Mouse (Mus musculus): Measurements from ENCODE around the gene 2210408I21Rik. TPM values are rescaled to one million over a fixed set of nuclear protein-coding genes. Genes with fewer than 3 reads are reported as not detected.

Gene 2210408I21Rik
- total and polyA plus RNA-seq, 2 experiments from 2014 or later: 12.0 to 17.5 TPM

DNA sequence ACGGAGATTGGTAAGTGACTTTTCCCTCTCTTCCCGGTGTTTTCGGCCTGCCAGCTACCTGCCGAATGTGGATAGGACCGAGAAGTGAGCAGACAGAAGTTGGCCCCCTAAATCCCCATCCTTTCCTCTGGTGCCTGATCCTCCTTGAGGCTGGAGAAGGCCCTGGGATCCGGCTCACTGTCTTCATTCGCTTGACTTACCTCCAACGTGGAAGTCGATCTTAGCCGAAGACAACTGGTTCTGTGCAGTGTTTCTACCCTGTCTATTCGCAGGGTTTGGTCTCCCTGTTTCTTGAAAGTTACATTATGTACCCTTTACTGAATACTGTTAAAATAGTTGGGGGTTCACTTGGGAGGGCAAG is 261 bp downstream of the 2210408I21Rik start:
- no peaks in the 10 kb centered on the region for H3K27me3 ChIP-seq (ENCODE audit: insufficient read depth, low read length)
- peak overlapping the region; percentile 60 for H3K4me3 ChIP-seq (ENCODE audit: low read depth, low read length)
- no peaks in the 10 kb centered on the region; the same call in 1 of the 2 replicates for H3K4me1 ChIP-seq (ENCODE audit: insufficient read depth)
- H3K4me2 ChIP-seq (ENCODE audit: low read depth): peak overlapping the region; percentile 57
- peak; percentile 59 for ATAC-seq
- H3K27ac ChIP-seq (ENCODE audit: low read depth, low read length): peak overlapping the region; percentile 84
- no peak for DNase-seq
- 3% methylated on average over 11 of the region's 11 CpGs for WGBS
- no peaks in the 10 kb centered on the region for H3K9me3 ChIP-seq (ENCODE audit: low read length)
- TF ChIP-seq CTCF (IDR thresholded peaks at IDR 0.05; ENCODE audit: low read depth): 0 out of 2 replicates have a peak, but pooled peaks have one; percentile 10
- peak overlapping the region; percentile 67 for H3K9ac ChIP-seq
- H3K36me3 ChIP-seq (ENCODE audit: insufficient read depth): no peaks in the 10 kb centered on the region

GRCm38 (mm10) chr13:77140890-77141289 is 5.5 kb downstream of the 2210408I21Rik start:
- no peak for TF ChIP-seq CTCF (IDR thresholded peaks at IDR 0.05; ENCODE audit: low read depth)
- H3K4me1 ChIP-seq (ENCODE audit: insufficient read depth): no peaks in the 10 kb centered on the region; the same call in 1 of the 2 replicates
- no peaks in the 10 kb centered on the region for H3K9me3 ChIP-seq (ENCODE audit: low read length)
- 87% methylated on average over 2 of the region's 2 CpGs for WGBS
- no peaks in the 10 kb centered on the region for H3K27me3 ChIP-seq (ENCODE audit: insufficient read depth, low read length)
- DNase-seq (no peak), ATAC-seq (no peak)
- H3K4me2 ChIP-seq (ENCODE audit: low read depth): no peak overlapping the region
- no peak overlapping the region for H3K9ac ChIP-seq
- no peaks in the 10 kb centered on the region for H3K36me3 ChIP-seq (ENCODE audit: insufficient read depth)
- no peak overlapping the region for H3K4me3 ChIP-seq (ENCODE audit: low read depth, low read length)
- no peak overlapping the region for H3K27ac ChIP-seq (ENCODE audit: low read depth, low read length)

- no peak overlapping the region for H3K4me3 ChIP-seq (ENCODE audit: low read depth, low read length)
- H3K9ac ChIP-seq: no peak overlapping the region
- DNase-seq: no peak
- TF ChIP-seq CTCF (IDR thresholded peaks at IDR 0.05; ENCODE audit: low read depth): no peak
- H3K9me3 ChIP-seq (ENCODE audit: low read length): no peaks in the 10 kb centered on the region
- H3K27ac ChIP-seq (ENCODE audit: low read depth, low read length): no peak overlapping the region
- no peaks in the 10 kb centered on the region for H3K27me3 ChIP-seq (ENCODE audit: insufficient read depth, low read length)
- ATAC-seq: no peak
- no peaks in the 10 kb centered on the region for H3K36me3 ChIP-seq (ENCODE audit: insufficient read depth)
- no peaks in the 10 kb centered on the region for H3K4me1 ChIP-seq (ENCODE audit: insufficient read depth)
- H3K4me2 ChIP-seq (ENCODE audit: low read depth): no peak overlapping the region
Measured at GRCm38 (mm10) chr13:77177931-77178330, 42.6 kb downstream of the 2210408I21Rik start.

- no peak for TF ChIP-seq CTCF (IDR thresholded peaks at IDR 0.05; ENCODE audit: low read depth)
- Histone ChIP-seq H3K4me1 (ENCODE audit: insufficient read depth) (no peaks in the 10 kb centered on the region), H3K9me3 (ENCODE audit: low read length) (no peaks in the 10 kb centered on the region), H3K9ac (no peak overlapping the region), H3K4me2 (ENCODE audit: low read depth) (no peak overlapping the region), H3K27me3 (ENCODE audit: insufficient read depth, low read length) (no peaks in the 10 kb centered on the region), H3K36me3 (ENCODE audit: insufficient read depth) (0 out of 2 replicates have a peak, but pooled peaks cover 3% of the 10 kb centered on the region), H3K4me3 (ENCODE audit: low read depth, low read length) (no peak overlapping the region), H3K27ac (ENCODE audit: low read depth, low read length) (no peak overlapping the region)
- no peak for DNase-seq
- 89% methylated on average over 8 of the region's 8 CpGs for WGBS
- ATAC-seq: no peak
Measured at GRCm38 (mm10) chr13:77190606-77191005, 55.3 kb downstream of the 2210408I21Rik start.

DNA sequence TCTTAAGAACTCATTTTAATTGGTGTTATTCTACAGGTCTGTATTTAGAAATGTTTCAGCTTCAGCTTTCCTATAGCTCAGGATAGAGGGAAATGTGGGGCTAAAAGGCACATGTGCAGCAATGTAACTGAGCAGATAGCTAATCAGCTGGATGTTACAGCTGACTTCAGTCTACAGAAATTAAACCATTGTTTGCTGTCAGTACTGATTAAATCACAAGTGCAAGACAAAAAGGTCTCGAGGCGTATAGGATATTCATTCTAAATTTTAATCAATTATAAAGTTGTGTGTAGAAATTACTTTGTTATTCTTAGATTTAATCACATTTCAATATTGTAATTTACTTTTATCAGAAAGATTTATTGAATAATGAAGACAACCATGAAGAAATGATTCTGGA is 56.9 kb downstream of the 2210408I21Rik start:
- no peak for ATAC-seq
- Histone ChIP-seq H3K9ac (no peak overlapping the region), H3K27ac (ENCODE audit: low read depth, low read length) (no peak overlapping the region), H3K27me3 (ENCODE audit: insufficient read depth, low read length) (no peaks in the 10 kb centered on the region), H3K36me3 (ENCODE audit: insufficient read depth) (0 out of 2 replicates have a peak, but pooled peaks cover 3% of the 10 kb centered on the region), H3K9me3 (ENCODE audit: low read length) (no peaks in the 10 kb centered on the region), H3K4me3 (ENCODE audit: low read depth, low read length) (no peak overlapping the region), H3K4me2 (ENCODE audit: low read depth) (no peak overlapping the region), H3K4me1 (ENCODE audit: insufficient read depth) (no peaks in the 10 kb centered on the region)
- TF ChIP-seq CTCF (IDR thresholded peaks at IDR 0.05; ENCODE audit: low read depth): no peak
- 80% methylated on average over 2 of the region's 2 CpGs for WGBS
- DNase-seq: no peak

GRCm38 (mm10) chr13:77208764-77209418 is 73.6 kb downstream of the 2210408I21Rik start:
- DNase-seq (no peak), ATAC-seq (no peak)
- Histone ChIP-seq H3K4me1 (ENCODE audit: insufficient read depth) (no peaks in the 10 kb centered on the region), H3K9me3 (ENCODE audit: low read length) (no peaks in the 10 kb centered on the region), H3K9ac (no peak overlapping the region), H3K4me3 (ENCODE audit: low read depth, low read length) (no peak overlapping the region), H3K4me2 (ENCODE audit: low read depth) (no peak overlapping the region), H3K27me3 (ENCODE audit: insufficient read depth, low read length) (no peaks in the 10 kb centered on the region), H3K27ac (ENCODE audit: low read depth, low read length) (no peak overlapping the region), H3K36me3 (ENCODE audit: insufficient read depth) (no peaks in the 10 kb centered on the region)
- WGBS: 80% methylated on average over 7 of the region's 7 CpGs
- no peak for TF ChIP-seq CTCF (IDR thresholded peaks at IDR 0.05; ENCODE audit: low read depth)

- no peak for TF ChIP-seq CTCF (IDR thresholded peaks at IDR 0.05; ENCODE audit: low read depth)
- Histone ChIP-seq H3K27me3 (ENCODE audit: insufficient read depth, low read length) (no peaks in the 10 kb centered on the region), H3K4me2 (ENCODE audit: low read depth) (no peak overlapping the region), H3K9me3 (ENCODE audit: low read length) (no peaks in the 10 kb centered on the region), H3K4me1 (ENCODE audit: insufficient read depth) (no peaks in the 10 kb centered on the region), H3K36me3 (ENCODE audit: insufficient read depth) (no peaks in the 10 kb centered on the region), H3K9ac (no peak overlapping the region), H3K4me3 (ENCODE audit: low read depth, low read length) (no peak overlapping the region), H3K27ac (ENCODE audit: low read depth, low read length) (no peak overlapping the region)
- ATAC-seq (no peak), DNase-seq (no peak)
Measured at GRCm38 (mm10) chr13:77213196-77213595, 77.9 kb downstream of the 2210408I21Rik start.

Measured in forebrain, postnatal 0 days (tissue).